Mouse (Mus musculus) cerebellum, postnatal 10 days (tissue): ENCODE measurements at regions not wholly inside any gene's neighbourhood (a gene's known extent, or its start where the extent isn't known, plus 50 kb on each side); places are given as distances from the start of the nearest gene placed in this dataset.

Experiments
- DNase-seq, 2 experiments: peaks; one replicate each; pipeline ENCODE4 v3.0.0; 2021; ENCODE audit warnings: mixed read lengths in 2 of 2

GRCm38 (mm10) chr12:9847465-9848205, 277.7 kb downstream of the Osr1 start:
- no peak for DNase-seq

DNA sequence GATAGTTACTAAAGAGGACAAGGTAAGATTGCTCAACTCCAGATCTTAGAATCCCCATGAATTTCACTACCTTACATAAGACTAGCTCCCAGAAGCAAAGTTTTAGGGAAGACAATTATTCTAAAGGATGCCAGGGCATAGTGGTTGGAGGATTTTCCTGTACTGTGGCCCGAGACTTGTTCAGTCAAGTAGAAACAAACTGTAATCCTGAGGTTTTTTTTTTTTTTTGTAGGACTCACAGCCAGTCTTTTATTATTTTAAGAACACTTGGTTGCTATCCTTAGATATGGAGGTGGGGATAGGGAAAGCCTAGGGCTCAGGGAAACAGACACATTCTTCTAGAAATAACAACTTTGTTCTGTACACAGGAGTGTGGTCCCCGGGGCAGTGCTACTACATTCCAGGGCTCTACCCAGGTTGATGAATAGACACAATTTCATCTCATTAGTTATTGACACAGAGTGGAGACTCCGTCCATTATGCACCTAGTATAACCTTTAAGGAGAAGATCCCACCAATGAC, 285.6 kb downstream of the Osr1 start:
- no peak for DNase-seq

GRCm38 (mm10) chr12:9856128-9856621, 286.3 kb downstream of the Osr1 start:
- DNase-seq, result peak; percentile 24 to 35

- no peak for DNase-seq
Observed at GRCm38 (mm10) chr12:9857990-9858389, 288.1 kb downstream of the Osr1 start.

GRCm38 (mm10) chr12:9862301-9862700, 292.4 kb downstream of the Osr1 start:
- peak; percentile 76 to 83 for DNase-seq

- peak; percentile 83 to 86 for DNase-seq
Observed at GRCm38 (mm10) chr12:9872236-9872635, 302.3 kb downstream of the Osr1 start.

DNA sequence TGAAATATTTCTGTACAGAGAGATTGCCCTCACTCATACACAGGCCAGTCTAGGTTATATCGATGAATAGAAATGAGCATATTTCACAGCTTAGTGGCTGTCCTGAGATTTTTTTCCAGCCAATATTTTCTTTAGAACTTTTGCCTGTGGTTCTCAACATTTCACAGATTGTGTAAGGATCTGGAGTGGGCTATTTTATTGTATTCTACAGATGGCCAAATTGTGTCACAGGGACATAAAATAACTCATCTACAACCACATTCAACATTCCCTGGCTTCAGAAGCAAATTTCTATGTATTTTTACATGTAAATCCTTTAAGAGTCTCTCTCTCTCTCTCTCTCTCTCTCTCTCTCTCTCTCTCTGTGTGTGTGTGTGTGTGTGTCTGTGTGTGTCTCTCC, 303.3 kb downstream of the Osr1 start:
- DNase-seq, result no peak

DNA sequence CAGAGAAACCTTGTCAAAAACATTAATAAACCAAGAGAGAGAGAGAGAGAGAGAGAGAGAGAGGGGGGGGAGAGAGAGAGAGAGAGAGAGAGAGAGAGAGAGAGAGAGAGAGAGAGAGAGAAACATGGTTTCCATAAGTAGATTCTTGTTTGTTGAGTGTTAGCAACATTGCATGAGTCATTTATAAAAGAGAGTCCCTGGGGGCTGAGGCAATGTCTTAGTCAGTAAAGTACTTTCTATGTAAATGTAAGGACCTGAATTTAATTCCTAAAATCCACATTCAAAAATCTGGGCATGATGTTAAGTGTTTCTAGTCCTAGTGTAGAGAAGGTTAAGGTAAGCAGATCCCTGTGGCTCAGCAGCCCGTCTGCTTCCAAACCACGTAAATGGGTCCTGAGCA, 304.9 kb downstream of the Osr1 start:
- no peak for DNase-seq

GRCm38 (mm10) chr12:9881953-9882623, 312.2 kb downstream of the Osr1 start:
- DNase-seq, result no peak

GRCm38 (mm10) chr12:9883037-9883730, 313.3 kb downstream of the Osr1 start:
- DNase-seq, result no peak

DNA sequence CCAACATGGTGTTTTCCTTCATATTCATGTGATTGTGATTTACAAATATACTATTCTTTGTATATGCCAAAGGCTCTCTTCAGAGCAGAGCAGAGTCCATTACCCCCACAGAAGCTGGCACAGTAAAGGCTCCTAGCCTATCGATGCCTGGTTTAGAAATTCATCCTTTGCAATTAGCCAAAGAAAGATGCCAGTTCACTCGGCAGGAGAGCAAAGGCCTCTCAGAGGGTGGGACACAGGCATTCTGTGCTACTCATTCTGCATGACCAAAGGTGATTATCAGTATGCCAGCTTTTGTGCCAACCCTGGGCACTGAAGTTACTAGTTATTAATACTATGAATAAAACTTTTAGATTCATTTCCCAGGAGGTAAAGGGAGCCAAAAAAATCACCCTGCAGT, 324.6 kb downstream of the Osr1 start:
- peak; percentile 47 to 77 for DNase-seq

- DNase-seq, result no peak
Observed at GRCm38 (mm10) chr12:9897980-9898379, 328.1 kb downstream of the Osr1 start.

DNA sequence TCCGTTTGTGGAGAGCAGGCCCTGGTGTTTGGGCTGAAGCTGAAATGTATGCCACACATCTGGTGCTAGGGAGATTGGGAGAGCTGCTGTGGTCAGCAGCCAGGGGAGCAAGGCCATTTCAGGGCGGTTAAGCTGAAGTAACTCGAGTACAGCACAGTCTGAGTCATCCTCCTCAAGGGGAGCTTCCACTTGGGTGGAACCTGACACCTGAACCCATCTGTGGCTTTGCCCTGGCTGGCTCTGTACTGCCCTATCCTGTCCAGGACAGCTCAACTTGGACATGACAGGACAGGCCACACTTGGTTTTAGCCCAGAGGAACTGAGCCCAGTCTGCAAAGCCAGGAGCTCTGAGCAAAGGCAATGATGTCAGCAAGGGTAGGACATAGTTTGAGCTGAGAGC, 328.5 kb downstream of the Osr1 start:
- DNase-seq, result no peak

DNA sequence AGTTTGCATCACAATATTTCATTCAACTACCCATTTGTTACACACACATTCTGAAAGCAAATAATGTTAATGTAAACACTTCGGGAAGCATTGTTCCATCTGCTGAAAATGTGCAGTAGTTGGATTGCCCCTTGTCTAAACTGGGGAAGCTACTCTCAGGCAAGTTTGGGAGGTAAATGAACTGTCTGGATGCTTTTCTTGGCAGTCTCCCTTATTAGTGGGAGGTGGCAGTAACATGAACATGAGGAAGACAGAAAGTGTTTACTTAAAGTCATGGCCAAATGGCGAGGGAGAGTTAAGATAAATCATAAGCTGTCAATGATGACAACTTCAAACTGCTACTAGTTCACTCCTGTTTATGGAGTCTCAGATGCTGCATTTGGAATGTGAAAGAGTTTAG, 332.0 kb downstream of the Osr1 start:
- DNase-seq, result no peak

GRCm38 (mm10) chr12:9903702-9904231, 333.9 kb downstream of the Osr1 start:
- no peak for DNase-seq

GRCm38 (mm10) chr12:9912333-9912732, 342.4 kb downstream of the Osr1 start:
- DNase-seq, result no peak

- peak; percentile 76 to 81 for DNase-seq
Observed at GRCm38 (mm10) chr12:9915726-9916140, 345.8 kb downstream of the Osr1 start.

- no peak for DNase-seq
Observed at GRCm38 (mm10) chr12:9918026-9918425, 348.1 kb downstream of the Osr1 start.

DNA sequence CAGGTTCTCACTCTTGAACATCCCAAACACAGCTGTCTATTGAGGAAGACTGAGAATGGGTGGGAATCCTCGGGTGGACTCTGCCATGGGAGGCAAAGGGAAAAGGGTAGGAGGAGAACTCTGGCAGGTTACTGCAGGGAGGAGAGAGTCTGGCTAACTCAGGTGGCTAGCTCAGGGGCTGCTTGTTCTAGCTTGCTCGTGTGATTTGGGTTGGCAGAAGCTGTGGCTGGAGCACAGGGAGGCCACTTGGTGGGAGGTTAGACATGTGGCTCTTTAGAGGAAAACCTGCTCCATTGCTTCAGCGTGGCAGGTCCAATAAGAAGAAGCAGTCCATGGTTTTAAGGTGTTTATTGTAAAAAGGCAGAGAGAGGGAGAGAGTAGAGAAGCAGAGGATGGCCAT, 349.1 kb downstream of the Osr1 start:
- peak; percentile 38 to 52 for DNase-seq

DNA sequence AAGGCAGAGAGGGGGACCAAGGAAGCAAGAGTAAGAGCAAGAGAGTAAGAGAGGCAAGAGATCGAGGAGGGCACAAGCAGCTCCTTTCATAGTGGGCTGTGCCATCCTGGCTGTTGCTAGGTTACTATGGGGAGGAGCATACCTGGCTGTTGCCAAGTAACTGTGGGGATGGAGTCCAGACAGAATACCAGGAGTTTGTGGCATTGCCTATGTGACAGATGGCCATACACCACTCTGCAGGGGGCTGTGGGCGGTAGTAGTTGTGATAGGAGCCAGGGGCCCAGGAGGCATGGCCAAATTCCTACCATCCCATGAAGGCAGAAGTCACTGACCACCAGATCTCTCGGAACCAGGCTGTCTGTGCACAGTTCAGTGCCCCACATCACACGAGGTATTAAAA, 349.5 kb downstream of the Osr1 start:
- DNase-seq, result peak; percentile 88 to 94

DNA sequence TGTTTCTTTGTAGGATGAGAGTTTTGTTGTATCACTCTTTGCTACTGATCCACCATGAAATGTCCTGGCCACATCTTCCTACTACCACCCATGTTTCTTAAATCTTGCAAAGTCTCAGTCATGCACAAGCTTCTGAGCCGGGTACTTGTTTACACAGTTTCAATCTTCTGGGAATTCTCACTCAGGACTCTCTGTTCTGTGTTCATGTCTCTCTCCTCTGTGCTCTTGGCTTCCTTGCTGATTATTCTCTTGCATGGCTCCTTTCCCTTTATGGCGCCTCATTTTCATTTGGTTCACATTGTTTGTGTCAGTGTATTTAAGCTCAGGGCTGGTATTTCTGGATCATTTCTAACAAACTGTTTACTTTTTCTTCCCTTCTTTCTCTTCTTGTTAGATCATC, 350.5 kb downstream of the Osr1 start:
- DNase-seq, result no peak

- DNase-seq, result peak; percentile 8 to 12
Observed at GRCm38 (mm10) chr12:9921591-9922198, 351.8 kb downstream of the Osr1 start.

DNA sequence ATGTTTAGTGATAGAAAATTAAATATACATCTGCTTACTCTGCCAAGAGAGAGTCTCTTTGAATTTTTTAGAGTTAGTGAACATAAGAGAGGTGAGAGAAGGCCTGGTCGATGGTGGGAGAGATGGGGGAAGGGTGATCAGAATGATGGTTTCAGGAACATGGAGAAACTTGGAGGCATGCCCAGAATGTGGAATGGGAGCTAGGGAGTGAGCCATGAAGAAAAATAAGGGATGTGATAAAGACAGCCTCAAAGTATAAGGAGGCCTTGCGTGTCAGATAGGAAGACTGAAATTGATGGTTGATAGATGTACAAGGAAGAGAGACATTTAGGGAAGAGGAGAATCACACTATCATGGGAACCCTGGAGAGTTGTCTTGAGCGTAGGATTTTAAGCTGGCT, 354.6 kb downstream of the Osr1 start:
- DNase-seq, result peak; percentile 82
